Mouse (Mus musculus) forebrain, embryonic 10.5 days (tissue): ENCODE measurements at regions not wholly inside any gene's neighbourhood (a gene's known extent, or its start where the extent isn't known, plus 50 kb on each side); places are given as distances from the start of the nearest gene placed in this dataset.

ENCODE experiments used
- DNase-seq: peaks from one replicate; pipeline ENCODE4 v3.0.0-alpha.2; 2017; ENCODE audit warnings: low spot score; ENCODE audit errors: extremely low spot score
- H3K27ac ChIP-seq: fragments of 300-500 bp; sonication (generic); 2 replicates; pipeline ENCODE4 v1.5.1; 2016; ENCODE audit warnings: mild to moderate bottlenecking
- H3K27me3 ChIP-seq: fragments of 300-500 bp; sonication (generic); 2 replicates; pipeline ENCODE4 v1.6.1; 2016; ENCODE audit warnings: mild to moderate bottlenecking; ENCODE audit not compliant: poor library complexity, severe bottlenecking
- H3K36me3 ChIP-seq: fragments of 300-500 bp; sonication (generic); replicated peaks from 2 replicates; pipeline ENCODE4 v1.6.1; 2016; ENCODE audit warnings: mild to moderate bottlenecking, moderate library complexity
- H3K4me1 ChIP-seq: fragments of 300-500 bp; sonication (generic); 2 replicates; pipeline ENCODE4 v1.6.1; 2016
- H3K4me3 ChIP-seq: fragments of 300-500 bp; sonication (generic); 2 replicates; pipeline ENCODE4 v1.5.1; 2016; ENCODE audit warnings: mild to moderate bottlenecking, moderate library complexity
- H3K9me3 ChIP-seq: fragments of 300-500 bp; sonication (generic); 2 replicates; pipeline ENCODE4 v1.6.1; 2016; ENCODE audit warnings: mild to moderate bottlenecking, moderate library complexity
- WGBS: fragments of 180-500 bp; shearing (Covaris S2); methylation state at CpG from one replicate; pipeline ENCODE4 v1.1.7; 2016; 5-methylcytosine and 5-hydroxymethylcytosine counted together

- DNase-seq: peak; percentile 73
- Histone ChIP-seq H3K4me3 (peak overlapping the region; percentile 49), H3K4me1 (peaks cover 23% of the 10 kb centered on the region), H3K27ac (peak overlapping the region; percentile 84), H3K36me3 (no peaks in the 10 kb centered on the region), H3K9me3 (no peaks in the 10 kb centered on the region), H3K27me3 (peaks cover 48% of the 10 kb centered on the region)
- 2% methylated on average over 10 of the region's 10 CpGs for WGBS
Observed at GRCm38 (mm10) chr5:106756937-106757371, 59.9 kb upstream of the Zfp644 start.

- no peak for DNase-seq
- Histone ChIP-seq H3K9me3 (no peaks in the 10 kb centered on the region), H3K27ac (no peak overlapping the region), H3K4me3 (no peak overlapping the region), H3K27me3 (peaks cover 25% of the 10 kb centered on the region), H3K4me1 (peaks cover 28% of the 10 kb centered on the region), H3K36me3 (no peaks in the 10 kb centered on the region)
- WGBS: 83% methylated on average over 1 of the region's 1 CpGs
Observed at GRCm38 (mm10) chr5:106753289-106753688, 56.2 kb upstream of the Zfp644 start.

- no peak for DNase-seq
- Histone ChIP-seq H3K27me3 (no peaks in the 10 kb centered on the region), H3K9me3 (no peaks in the 10 kb centered on the region), H3K27ac (no peak overlapping the region), H3K4me3 (no peak overlapping the region), H3K4me1 (0 out of 2 replicates have a peak, but pooled peaks cover 6% of the 10 kb centered on the region), H3K36me3 (no peaks in the 10 kb centered on the region)
- 91% methylated on average over 2 of the region's 2 CpGs for WGBS
Observed at GRCm38 (mm10) chr5:106750168-106750567, 53.1 kb upstream of the Zfp644 start.

GRCm38 (mm10) chr5:106748527-106749138 is 51.5 kb upstream of the Zfp644 start:
- no peak overlapping the region for H3K27ac ChIP-seq
- H3K27me3 ChIP-seq: no peaks in the 10 kb centered on the region
- no peaks in the 10 kb centered on the region for H3K9me3 ChIP-seq
- DNase-seq: no peak
- no peaks in the 10 kb centered on the region for H3K36me3 ChIP-seq
- 82% methylated on average over 12 of the region's 12 CpGs for WGBS
- 0 out of 2 replicates have a peak, but pooled peaks cover 6% of the 10 kb centered on the region for H3K4me1 ChIP-seq
- no peak overlapping the region for H3K4me3 ChIP-seq
